25 mouse cellular contexts compared by ENCODE assay signal in the genomic region with DNA sequence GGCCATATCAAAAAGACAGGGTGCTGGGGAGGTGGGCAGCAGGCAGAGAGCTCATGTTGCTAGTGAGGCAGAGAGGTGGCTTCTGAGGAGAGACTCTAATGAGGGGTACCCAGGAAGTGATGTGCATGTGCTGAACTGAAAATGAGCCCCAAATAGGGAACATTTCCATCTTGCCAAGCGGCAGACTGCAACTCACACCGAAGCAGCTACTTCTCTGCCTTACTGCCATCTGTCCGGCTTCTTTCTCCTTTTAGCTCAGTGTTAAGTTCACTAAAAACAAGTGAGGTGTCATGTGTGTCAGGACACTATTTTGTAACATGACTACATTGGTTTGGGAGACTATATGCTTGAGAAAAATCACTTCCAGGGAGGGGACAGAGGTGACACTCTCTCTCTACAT.
"Had no signal": no experiment of that assay in that cellular context is flagged by ENCODE, and none has a peak within 500 bp of the region (broad histone marks: within the 10 kb centered on the region; RNA-seq: fewer than 3 reads in every experiment).

No protein-coding gene starts in this region.

- DNase-seq: kidney, adult 9 months; kidney, postnatal 14 days; kidney, postnatal 4 days; layer of hippocampus, postnatal 36 days; left cerebral cortex, postnatal 4 days; liver, postnatal 0 days; lung, embryonic 14.5 days; right cerebral cortex, adult 18-20 months; right cerebral cortex, postnatal 14 days; right cerebral cortex, postnatal 4 days; spleen, adult 18-20 months; thymus, adult 18-20 months; thymus, postnatal 36 days had no signal

- H3K4me2 ChIP-seq: limb, embryonic 12.5 days; limb, embryonic 15.5 days; liver, embryonic 11.5 days; lung, embryonic 14.5 days; midbrain, embryonic 12.5 days; midbrain, embryonic 15.5 days; neural tube, embryonic 12.5 days; neural tube, embryonic 15.5 days; stomach, embryonic 15.5 days had no signal

- H3K27ac ChIP-seq: left cerebral cortex, adult 2 months; limb, embryonic 12.5 days; limb, embryonic 15.5 days; liver, embryonic 14.5 days; macrophage; midbrain, embryonic 12.5 days; midbrain, embryonic 15.5 days; neural tube, embryonic 12.5 days; neural tube, embryonic 15.5 days; stomach, embryonic 15.5 days had no signal

- ATAC-seq: liver, postnatal 0 days; lung, postnatal 0 days; midbrain, embryonic 15.5 days had no signal

- H3K27me3 ChIP-seq: limb, embryonic 15.5 days; midbrain, embryonic 15.5 days; neural tube, embryonic 12.5 days; neural tube, embryonic 15.5 days; stomach, embryonic 15.5 days had no signal

- H3K9ac ChIP-seq: limb, embryonic 12.5 days; limb, embryonic 15.5 days; liver, embryonic 14.5 days; liver, postnatal 0 days; lung, embryonic 14.5 days; midbrain, embryonic 12.5 days; midbrain, embryonic 15.5 days; neural tube, embryonic 12.5 days; neural tube, embryonic 15.5 days; stomach, embryonic 15.5 days had no signal

- H3K4me3 ChIP-seq: left cerebral cortex, adult 2 months; limb, embryonic 12.5 days; limb, embryonic 15.5 days; midbrain, embryonic 12.5 days; midbrain, embryonic 15.5 days; neural tube, embryonic 12.5 days; neural tube, embryonic 15.5 days; stomach, embryonic 15.5 days had no signal

- H3K36me3 ChIP-seq: limb, embryonic 12.5 days; limb, embryonic 15.5 days; midbrain, embryonic 12.5 days; midbrain, embryonic 15.5 days; neural tube, embryonic 12.5 days; neural tube, embryonic 15.5 days; stomach, embryonic 15.5 days had no signal

- H3K9me3 ChIP-seq: limb, embryonic 12.5 days; limb, embryonic 15.5 days; midbrain, embryonic 12.5 days; midbrain, embryonic 15.5 days; neural tube, embryonic 12.5 days; neural tube, embryonic 15.5 days; stomach, embryonic 15.5 days had no signal
